Mouse (Mus musculus) fibroblast of lung, adult 2 months (primary cell): Measurements from ENCODE around the gene Capn3.

Experiments used
- DNase-seq: peaks from one replicate; pipeline ENCODE4 v3.0.0-alpha.2; 2011; ENCODE audit warnings: low read depth

Gene Capn3

GRCm38 (mm10) chr2:120455719-120456118 lies at the start of gene Capn3:
Gene Capn3 (plus strand): TSS chr2:120456019.
- DNase-seq, result no peak

DNA sequence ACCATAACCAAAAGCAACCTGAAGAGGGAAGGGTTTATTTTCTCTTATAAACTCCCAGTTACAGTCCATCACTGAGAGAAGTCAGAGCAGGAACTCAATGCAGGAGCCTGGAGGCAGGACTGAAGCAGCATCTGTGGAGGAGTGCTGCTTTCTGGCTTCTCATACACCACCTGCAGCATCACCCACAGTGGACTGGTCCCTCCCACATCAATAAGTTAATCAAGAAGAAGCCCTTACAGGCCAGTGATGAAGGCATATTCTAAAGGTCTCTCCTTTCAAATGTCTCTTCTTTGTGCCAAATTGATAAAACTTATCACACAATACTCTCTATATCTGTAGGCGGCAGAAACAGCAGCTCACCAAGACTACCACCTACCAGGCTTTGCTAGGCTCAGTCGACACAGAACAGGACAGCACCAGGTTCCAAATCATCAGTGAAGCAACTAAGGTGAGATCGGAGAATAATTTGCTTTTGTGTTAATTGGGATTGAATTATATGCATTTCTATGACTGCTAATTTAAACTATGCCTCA lies 44.7 kb upstream of the Capn3 start:
- DNase-seq, result no peak

DNA sequence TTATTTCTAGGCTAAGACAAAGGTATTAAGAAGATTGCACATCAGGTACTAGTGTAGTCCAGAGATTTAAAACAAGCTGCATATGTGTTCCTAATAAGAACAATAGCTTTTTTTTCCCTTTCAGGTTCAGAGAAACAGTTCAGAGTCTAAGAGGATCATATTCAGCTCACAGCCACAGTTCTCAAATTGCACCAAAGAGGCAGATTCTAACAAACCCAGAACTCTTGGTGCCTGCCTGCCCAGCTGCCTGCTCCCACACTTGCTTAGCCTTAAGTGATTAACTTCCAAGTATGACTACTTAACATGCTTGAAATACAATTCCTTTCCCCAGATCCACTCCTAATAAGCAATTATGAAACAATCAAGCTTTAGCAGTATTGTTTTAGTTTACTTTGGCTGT lies 41.7 kb upstream of the Capn3 start:
- no peak for DNase-seq

GRCm38 (mm10) chr2:120414738-120415414 lies 40.9 kb upstream of the Capn3 start:
- DNase-seq, result no peak

- DNase-seq, result no peak
Measured at GRCm38 (mm10) chr2:120424386-120424785, 31.4 kb upstream of the Capn3 start.

GRCm38 (mm10) chr2:120444486-120444885 lies 11.3 kb upstream of the Capn3 start:
- no peak for DNase-seq

GRCm38 (mm10) chr2:120446373-120446772 lies 9.4 kb upstream of the Capn3 start:
- DNase-seq, result no peak

DNA sequence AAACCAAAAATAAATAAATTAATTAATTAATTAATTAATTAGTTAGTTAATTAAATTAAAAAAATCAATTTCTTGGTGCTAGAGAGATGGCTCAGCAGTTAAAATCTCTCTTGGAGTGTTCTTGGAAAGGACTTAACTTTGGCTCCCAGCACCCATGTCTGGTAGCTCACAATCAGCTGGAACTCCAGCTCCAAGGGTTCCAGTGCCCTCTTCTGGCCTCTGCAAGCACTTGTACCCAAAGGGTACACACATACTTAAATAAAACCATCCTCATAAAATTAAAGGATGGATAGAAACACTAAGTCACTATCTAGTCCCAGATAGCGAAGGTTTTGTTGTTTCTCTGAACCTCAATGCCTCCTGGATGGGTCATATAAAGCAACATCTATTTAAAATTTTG lies 8.5 kb upstream of the Capn3 start:
- no peak for DNase-seq

DNA sequence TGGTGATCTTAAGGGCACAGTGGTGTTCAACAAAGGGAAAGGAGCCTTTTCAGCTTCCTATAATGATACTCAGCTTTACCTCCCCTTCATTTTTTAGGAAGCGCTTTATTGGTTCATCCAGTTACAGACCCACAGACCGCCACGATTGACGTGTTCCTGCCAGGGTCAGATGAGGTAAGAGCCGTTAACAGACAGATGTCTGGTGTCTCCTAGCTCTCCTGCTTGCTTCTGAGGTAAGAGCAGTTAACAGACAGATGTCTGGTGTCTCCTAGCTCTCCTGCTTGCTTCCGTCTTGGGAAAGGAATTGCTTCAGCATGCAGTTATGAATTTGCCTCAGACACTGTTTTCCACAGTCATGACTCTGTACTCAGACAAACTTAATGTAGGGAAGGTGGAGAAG lies 5.1 kb upstream of the Capn3 start:
- DNase-seq, result no peak

GRCm38 (mm10) chr2:120452600-120452999 lies 3.2 kb upstream of the Capn3 start:
- DNase-seq, result no peak

DNA sequence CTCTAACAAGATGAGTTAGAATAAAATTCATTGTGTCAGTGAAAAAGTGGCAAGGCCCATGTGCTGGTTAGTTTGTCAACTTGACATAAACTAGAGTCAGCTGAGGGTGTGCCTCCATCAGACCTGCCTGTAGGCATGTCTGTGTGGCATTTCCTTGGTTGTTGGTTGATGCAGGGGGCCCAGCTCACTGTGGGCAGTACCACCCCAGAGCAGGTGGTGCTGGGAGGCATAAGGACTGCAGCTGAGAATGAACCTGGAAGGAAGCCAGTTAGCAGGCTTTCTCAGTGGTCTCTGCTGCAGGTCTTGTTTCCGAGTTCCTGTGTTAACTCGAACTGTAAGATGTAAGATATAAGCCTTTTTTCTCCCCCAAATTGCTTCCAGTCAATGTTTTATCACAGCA lies 832 bp upstream of the Capn3 start:
- DNase-seq, result no peak

DNA sequence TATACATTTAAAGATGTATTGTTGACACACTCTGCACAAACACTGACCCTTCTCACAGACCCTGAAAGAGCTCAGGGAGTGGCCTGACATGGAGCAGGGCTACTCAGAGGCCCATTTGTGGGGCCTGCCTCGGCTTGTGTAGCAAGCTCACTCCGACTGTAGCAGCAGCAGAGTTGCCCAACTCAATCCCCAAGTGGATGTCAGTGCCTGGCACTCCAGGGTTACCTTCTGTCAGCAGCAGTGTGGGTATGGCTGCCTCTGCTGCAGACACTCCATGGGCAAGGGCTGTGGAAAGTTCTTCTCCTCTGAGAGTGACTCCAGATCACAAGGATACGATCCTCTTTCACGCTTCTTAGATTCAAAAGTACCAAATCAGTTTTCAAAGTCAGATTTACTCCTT lies 4.4 kb downstream of the Capn3 start:
- no peak for DNase-seq

DNA sequence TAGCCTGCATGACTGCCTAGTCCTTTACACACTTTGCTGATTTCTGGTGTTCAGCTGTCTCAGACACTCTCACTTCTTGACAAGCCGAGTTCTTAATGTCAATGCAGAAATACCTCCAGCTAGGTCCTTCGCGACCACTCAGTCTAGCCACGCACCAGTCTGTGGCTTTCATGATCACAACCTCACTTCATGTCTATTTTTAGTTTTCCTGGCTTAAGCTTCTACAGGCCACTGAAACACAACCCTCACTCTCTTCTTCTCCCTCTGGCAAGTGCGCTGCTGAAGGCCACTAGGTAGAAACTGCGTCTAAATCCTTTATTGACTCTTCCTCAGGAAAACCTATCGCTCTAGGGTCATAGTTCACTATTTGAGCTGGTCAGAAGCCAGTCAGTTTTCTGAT lies 7.5 kb downstream of the Capn3 start:
- DNase-seq, result no peak

GRCm38 (mm10) chr2:120464091-120464490 lies 8.3 kb downstream of the Capn3 start:
- DNase-seq, result no peak

- DNase-seq, result peak; percentile 18
Measured at GRCm38 (mm10) chr2:120464732-120465396, 9.0 kb downstream of the Capn3 start.

DNA sequence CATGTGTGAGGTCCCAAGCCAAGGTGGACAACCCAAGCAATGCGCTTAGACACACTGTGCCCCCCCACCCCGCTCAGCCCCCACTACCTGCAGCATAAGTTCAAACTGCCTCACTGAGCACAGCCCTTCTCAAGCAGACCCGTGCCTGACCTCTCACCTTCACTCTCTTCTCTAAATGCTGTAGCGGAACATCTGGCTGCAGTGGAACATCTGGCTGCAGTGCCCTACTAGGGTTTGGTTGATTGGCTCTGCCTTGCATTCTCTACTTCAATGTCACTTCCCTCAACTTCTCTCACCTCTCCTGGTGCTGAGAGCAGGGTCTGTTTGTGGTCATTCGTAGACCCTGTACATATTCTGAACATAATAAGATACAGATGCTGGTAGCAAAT lies 9.6 kb downstream of the Capn3 start:
- DNase-seq, result no peak

- DNase-seq, result no peak
Measured at GRCm38 (mm10) chr2:120468011-120468410, 12.2 kb downstream of the Capn3 start.

DNA sequence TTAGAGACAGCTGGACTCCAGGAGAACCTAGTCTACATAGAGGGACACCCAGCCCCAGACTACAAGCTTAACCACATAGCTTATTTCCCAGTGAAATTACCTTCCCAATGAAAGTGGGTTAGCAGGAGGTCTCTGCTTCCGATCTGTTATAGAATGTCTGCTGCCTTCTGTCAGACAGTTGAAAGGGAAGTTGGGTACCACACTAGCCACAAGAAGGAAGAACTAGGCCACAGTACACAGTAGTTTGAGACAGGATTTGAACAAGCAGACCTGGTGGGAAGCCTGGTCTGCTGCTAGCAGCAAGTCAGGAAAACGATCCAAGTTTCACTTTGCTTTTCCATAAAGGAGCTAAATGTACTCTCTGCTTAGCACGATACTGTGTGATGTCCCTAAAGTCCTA lies 13.4 kb downstream of the Capn3 start:
- DNase-seq, result no peak

DNA sequence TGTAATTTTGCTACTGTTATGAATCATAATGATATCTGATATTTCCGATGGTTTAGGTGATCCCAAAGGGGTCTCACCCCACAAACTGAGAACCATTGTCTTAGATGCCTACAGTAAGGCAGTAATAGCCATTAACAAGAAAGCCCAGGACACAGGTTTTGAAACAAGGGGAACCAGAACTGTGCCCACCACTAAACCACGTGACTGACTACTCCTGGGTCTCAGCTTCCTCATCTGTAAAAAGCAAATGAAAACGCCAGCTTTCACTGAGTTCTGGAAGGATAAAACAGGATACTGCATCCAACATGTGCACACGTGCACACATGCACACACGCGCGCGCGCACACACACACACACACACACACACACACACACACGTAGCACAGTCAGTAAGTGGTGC lies 13.9 kb downstream of the Capn3 start:
- no peak for DNase-seq

- no peak for DNase-seq
Measured at GRCm38 (mm10) chr2:120470856-120471255, 15.0 kb downstream of the Capn3 start.

GRCm38 (mm10) chr2:120476277-120477087 lies 20.7 kb downstream of the Capn3 start:
- DNase-seq, result no peak

GRCm38 (mm10) chr2:120478600-120478999 lies 22.8 kb downstream of the Capn3 start:
- DNase-seq, result peak; percentile 54

DNA sequence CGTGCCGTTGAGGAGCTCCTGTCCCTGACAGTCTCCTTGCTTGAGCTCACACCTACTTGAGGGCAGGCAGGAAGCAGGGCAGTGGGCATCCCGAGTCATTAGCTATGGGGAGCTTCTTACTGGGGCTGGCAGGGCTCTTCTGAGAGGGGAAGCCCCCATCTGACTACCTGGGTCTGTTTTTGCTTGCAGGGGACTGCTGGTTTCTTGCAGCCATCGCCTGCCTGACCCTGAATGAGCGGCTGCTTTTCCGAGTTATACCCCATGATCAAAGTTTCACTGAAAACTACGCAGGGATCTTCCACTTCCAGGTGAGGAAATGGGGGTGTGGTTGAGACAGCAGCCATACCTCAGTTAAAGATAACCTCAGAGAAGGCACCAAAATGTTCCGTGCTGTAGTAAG lies 26.1 kb downstream of the Capn3 start:
- no peak for DNase-seq
